Comparison of ENCODE assay signal across 27 mouse cellular contexts in the genomic region with DNA sequence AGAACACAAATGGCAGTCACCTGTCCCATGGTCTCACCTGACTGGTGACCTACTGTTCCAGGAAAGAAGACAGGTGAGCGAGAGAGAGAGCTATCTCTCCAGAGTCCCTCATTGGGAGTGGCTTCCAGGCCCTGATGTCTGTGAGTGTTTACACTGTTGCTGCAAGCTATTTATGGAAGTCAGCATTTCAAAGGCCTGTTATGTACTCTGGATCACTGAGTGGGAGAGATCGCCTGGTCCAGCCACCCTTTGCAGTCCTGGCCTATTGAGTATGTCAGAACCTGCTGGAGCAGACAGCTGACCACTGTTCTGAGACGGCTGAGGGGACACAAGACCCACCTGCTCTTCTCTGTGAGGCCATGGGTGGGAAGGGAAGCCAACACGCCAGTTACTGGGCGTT.
DNase-seq lines count a peak whose midpoint lies in the region; ATAC-seq lines count a peak whose summit lies in the region.
"Had no signal": no experiment of that assay in that cellular context is flagged by ENCODE, and none has a peak within 500 bp of the region (broad histone marks: within the 10 kb centered on the region; RNA-seq: fewer than 3 reads in every experiment).

No protein-coding gene starts in this region.

- DNase-seq in heart, embryonic 10.5 days (ENCODE audit: low spot score), result no peak
- DNase-seq in heart, postnatal 25 days (ENCODE audit: low spot score), result no peak
- DNase-seq in heart, postnatal 14 days, result no peak
- DNase-seq in lung, postnatal 14 days, result no peak
- DNase-seq: adrenal gland, postnatal 25 days; B cell, adult 2 months; cerebellum, adult 11-12 months; cerebellum, adult 9-11 months; gastrocnemius, postnatal 14 days; kidney, adult 9 months; kidney, postnatal 10 days; layer of hippocampus, adult 9-11 months; liver; lung, postnatal 36 days; right cerebral cortex, adult 18-20 months; spleen, adult 18-20 months; thymus, postnatal 14 days had no signal

- intact Hi-C loops in heart, postnatal 25 days (cut with DNase I), result loop anchor here (5.0 kb wide), 1 partner anchor 437 kb away; no protein-coding TSS in a partner anchor
- intact Hi-C loops in heart, postnatal 14 days (cut with DNase I), result no loop called here

- peak overlapping the region; percentile 36; the same call in 1 of the 2 replicates for H3K27ac ChIP-seq in heart, embryonic 10.5 days
- peak overlapping the region; percentile 76 for H3K27ac ChIP-seq in heart, embryonic 15.5 days
- no peak overlapping the region for H3K27ac ChIP-seq in lung, embryonic 16.5 days (ENCODE audit: low read length)
- H3K27ac ChIP-seq: embryonic facial prominence, embryonic 13.5 days; hindbrain, embryonic 14.5 days; liver, embryonic 15.5 days; neural tube, embryonic 12.5 days had no signal

- peaks cover 94% of the 10 kb centered on the region for H3K36me3 ChIP-seq in heart, embryonic 10.5 days
- peaks cover 73% of the 10 kb centered on the region for H3K36me3 ChIP-seq in heart, embryonic 15.5 days
- H3K36me3 ChIP-seq in lung, embryonic 16.5 days (ENCODE audit: control insufficient read depth, insufficient read depth, low read length), result peaks cover 45% of the 10 kb centered on the region

- 61% methylated on average over 5 of the region's 5 CpGs for WGBS in heart, embryonic 10.5 days
- 47% methylated on average over 5 of the region's 5 CpGs for WGBS in heart, embryonic 15.5 days
- 79% methylated on average over 5 of the region's 5 CpGs for WGBS in lung, embryonic 16.5 days

- H3K27me3 ChIP-seq in heart, embryonic 10.5 days (ENCODE audit: insufficient read depth, poor library complexity, severe bottlenecking), result no peaks in the 10 kb centered on the region
- H3K27me3 ChIP-seq in heart, embryonic 15.5 days, result no peaks in the 10 kb centered on the region
- no peaks in the 10 kb centered on the region for H3K27me3 ChIP-seq in lung, embryonic 16.5 days (ENCODE audit: control insufficient read depth, insufficient read depth, low read depth, low read length)
- H3K27me3 ChIP-seq: embryonic facial prominence, embryonic 13.5 days; liver, embryonic 15.5 days; neural tube, embryonic 12.5 days had no signal

- H3K4me1 ChIP-seq in heart, embryonic 10.5 days, result peaks cover 24% of the 10 kb centered on the region
- H3K4me1 ChIP-seq in heart, embryonic 15.5 days (replicated peaks), result peaks cover 23% of the 10 kb centered on the region
- H3K4me1 ChIP-seq in lung, embryonic 16.5 days (replicated peaks; ENCODE audit: control insufficient read depth, insufficient read depth, low read length), result no peaks in the 10 kb centered on the region
- H3K4me1 ChIP-seq: embryonic facial prominence, embryonic 13.5 days; neural tube, embryonic 12.5 days had no signal

- H3K9me3 ChIP-seq in heart, embryonic 10.5 days, result no peaks in the 10 kb centered on the region
- no peaks in the 10 kb centered on the region for H3K9me3 ChIP-seq in heart, embryonic 15.5 days (replicated peaks)
- H3K9me3 ChIP-seq in lung, embryonic 16.5 days (ENCODE audit: control insufficient read depth, low read length), result no peaks in the 10 kb centered on the region
- H3K9me3 ChIP-seq: embryonic facial prominence, embryonic 13.5 days; liver, embryonic 15.5 days; neural tube, embryonic 12.5 days had no signal

- peak; percentile 41; the same call in 1 of the 2 replicates for ATAC-seq in heart, embryonic 15.5 days (replicated peaks; ENCODE audit: insufficient number of reproducible peaks, insufficient read depth, low FRiP score, low read depth)
- ATAC-seq in lung, embryonic 16.5 days (ENCODE audit: low read depth), result peak; percentile 10; the same call in 1 of the 2 replicates
- ATAC-seq: intestine, postnatal 0 days had no signal

- H3K4me2 ChIP-seq in heart, embryonic 15.5 days, result no peak overlapping the region
- no peak overlapping the region for H3K4me2 ChIP-seq in lung, embryonic 16.5 days (ENCODE audit: low read depth, low read length)
- H3K4me2 ChIP-seq: embryonic facial prominence, embryonic 13.5 days; hindbrain, embryonic 14.5 days; liver, embryonic 15.5 days; midbrain, embryonic 11.5 days; neural tube, embryonic 12.5 days had no signal

- H3K4me3 ChIP-seq in heart, embryonic 10.5 days, result no peak overlapping the region
- H3K4me3 ChIP-seq in heart, embryonic 15.5 days, result no peak overlapping the region
- H3K4me3 ChIP-seq in lung, embryonic 16.5 days (ENCODE audit: low read length), result no peak overlapping the region
- H3K4me3 ChIP-seq: embryonic facial prominence, embryonic 13.5 days; erythroblast, embryonic 14.5 days; liver, embryonic 15.5 days; myocyte; neural tube, embryonic 12.5 days had no signal

- H3K9ac ChIP-seq in heart, embryonic 15.5 days, result no peak overlapping the region
- no peak overlapping the region for H3K9ac ChIP-seq in lung, embryonic 16.5 days (ENCODE audit: low read length)
- H3K9ac ChIP-seq: embryonic facial prominence, embryonic 13.5 days; hindbrain, embryonic 14.5 days; liver, embryonic 15.5 days; neural tube, embryonic 12.5 days had no signal
